In genomic region chr8:94600478-94600877, GRCm38 (mm10) we compare ENCODE assay signal across 8 mouse cellular contexts. TPM values are rescaled to one million over a fixed set of nuclear protein-coding genes. Genes with fewer than 3 reads are reported as not detected.
DNase-seq lines count a peak whose midpoint lies in the region; ATAC-seq and TF ChIP-seq lines count a peak whose summit lies in the region.

No protein-coding gene starts in this region.

- H3K4me1 ChIP-seq in cerebellum, adult 2 months (ENCODE audit: control insufficient read depth, insufficient read depth, low read length) = peaks cover 3% of the 10 kb centered on the region; the same call in 1 of the 2 replicates
- H3K4me1 ChIP-seq in neural tube, embryonic 11.5 days (ENCODE audit: control insufficient read depth, insufficient read depth, low read length) = peaks cover 7% of the 10 kb centered on the region; the same call in 1 of the 2 replicates
- H3K4me1 ChIP-seq in limb, embryonic 12.5 days (replicated peaks) = peaks cover 22% of the 10 kb centered on the region
- peaks cover 14% of the 10 kb centered on the region for H3K4me1 ChIP-seq in stomach, embryonic 14.5 days (ENCODE audit: control insufficient read depth, insufficient read depth, low read length)

- 18% methylated on average over 5 of the region's 5 CpGs for WGBS in cerebellum, adult 2 months
- WGBS in neural tube, embryonic 11.5 days = 22% methylated on average over 5 of the region's 5 CpGs
- 16% methylated on average over 5 of the region's 5 CpGs for WGBS in limb, embryonic 12.5 days
- 19% methylated on average over 5 of the region's 5 CpGs for WGBS in stomach, embryonic 14.5 days

- no peak for TF ChIP-seq CTCF in cerebellum, adult 2 months (IDR thresholded peaks at IDR 0.05; ENCODE audit: borderline replicate concordance, insufficient read depth, low read depth, low read length)

- H3K36me3 ChIP-seq in neural tube, embryonic 11.5 days (ENCODE audit: control insufficient read depth, insufficient read depth, low read length) = no peaks in the 10 kb centered on the region
- H3K36me3 ChIP-seq in limb, embryonic 12.5 days = no peaks in the 10 kb centered on the region
- H3K36me3 ChIP-seq in stomach, embryonic 14.5 days (ENCODE audit: control insufficient read depth, insufficient read depth, low read length) = no peaks in the 10 kb centered on the region

- no peak for ATAC-seq in neural tube, embryonic 11.5 days (ENCODE audit: insufficient read depth, low FRiP score, low TSS enrichment)
- no peak for ATAC-seq in limb, embryonic 12.5 days (ENCODE audit: insufficient number of reproducible peaks, insufficient read depth, low FRiP score, low TSS enrichment, low read depth)
- no peak for ATAC-seq in stomach, embryonic 14.5 days (ENCODE audit: insufficient number of reproducible peaks, insufficient read depth, low FRiP score, low read depth)

- TF ChIP-seq POLR2A in cerebellum, adult 2 months (IDR thresholded peaks at IDR 0.05; ENCODE audit: borderline replicate concordance, insufficient read depth, low read length) = no peak

- H3K9me3 ChIP-seq in neural tube, embryonic 11.5 days (ENCODE audit: control insufficient read depth, low read length) = no peaks in the 10 kb centered on the region
- H3K9me3 ChIP-seq in limb, embryonic 12.5 days = no peaks in the 10 kb centered on the region
- no peaks in the 10 kb centered on the region for H3K9me3 ChIP-seq in stomach, embryonic 14.5 days (ENCODE audit: control insufficient read depth, low read depth, low read length)

- H3K27ac ChIP-seq in cerebellum, adult 2 months (ENCODE audit: insufficient read depth, low read length) = peak overlapping the region; percentile 57; the same call in 1 of the 2 replicates
- H3K27ac ChIP-seq in neural tube, embryonic 11.5 days (ENCODE audit: low read depth, low read length) = no peak overlapping the region
- H3K27ac ChIP-seq in limb, embryonic 12.5 days = 0 out of 2 replicates have a peak overlapping the region, but pooled peaks have one; percentile 84
- no peak overlapping the region; the same call in 1 of the 2 replicates for H3K27ac ChIP-seq in stomach, embryonic 14.5 days (ENCODE audit: low read length)

- DNase-seq in cerebellum, adult 2 months = no peak
- no peak for DNase-seq in cerebellum, adult 18-20 months
- no peak for DNase-seq in neural tube, embryonic 11.5 days (ENCODE audit: low spot score)
- DNase-seq in neural tube, embryonic 10.5 days (ENCODE audit: extremely low spot score, low spot score) = no peak
- DNase-seq in layer of hippocampus, postnatal 25 days (ENCODE audit: extremely low spot score in 1 of 2, low spot score in 1 of 2) = no peak
- DNase-seq in right cerebral cortex, postnatal 4 days = no peak

- H3K4me2 ChIP-seq in neural tube, embryonic 11.5 days (ENCODE audit: low read depth) = peak overlapping the region; percentile 56
- peak overlapping the region; percentile 95 for H3K4me2 ChIP-seq in limb, embryonic 12.5 days
- H3K4me2 ChIP-seq in stomach, embryonic 14.5 days (replicated peaks; ENCODE audit: low read depth, low read length) = peak overlapping the region; percentile 91

- peak overlapping the region; percentile 71 for H3K4me3 ChIP-seq in cerebellum, adult 2 months (replicated peaks; ENCODE audit: insufficient read depth, low read depth, low read length)
- peak overlapping the region; percentile 66 for H3K4me3 ChIP-seq in neural tube, embryonic 11.5 days (ENCODE audit: low read depth, low read length)
- peak overlapping the region; percentile 99 for H3K4me3 ChIP-seq in limb, embryonic 12.5 days (replicated peaks)
- peak overlapping the region; percentile 95 for H3K4me3 ChIP-seq in stomach, embryonic 14.5 days (ENCODE audit: low read depth, low read length)

- H3K9ac ChIP-seq in neural tube, embryonic 11.5 days (ENCODE audit: low read length) = peak overlapping the region; percentile 81
- peak overlapping the region; percentile 81 for H3K9ac ChIP-seq in limb, embryonic 12.5 days (replicated peaks)
- peak overlapping the region; percentile 86 for H3K9ac ChIP-seq in stomach, embryonic 14.5 days (replicated peaks; ENCODE audit: low read depth, low read length)

- no peaks in the 10 kb centered on the region for H3K27me3 ChIP-seq in cerebellum, adult 2 months (ENCODE audit: control insufficient read depth, insufficient read depth, low read length)
- H3K27me3 ChIP-seq in neural tube, embryonic 11.5 days (ENCODE audit: control insufficient read depth, insufficient read depth, low read length) = no peaks in the 10 kb centered on the region
- H3K27me3 ChIP-seq in limb, embryonic 12.5 days = no peaks in the 10 kb centered on the region
- no peaks in the 10 kb centered on the region for H3K27me3 ChIP-seq in stomach, embryonic 14.5 days (ENCODE audit: control insufficient read depth, insufficient read depth, low read length)

RNA-seq across cellular contexts. Expression of gene Rspry1, which starts 1.3 kb away (rescaled TPM):
- 22.0 TPM in 2 replicates for polyA plus RNA-seq in cerebellum, adult 2 months (2012; rRNA removed)
- polyA plus RNA-seq in neural tube, embryonic 11.5 days (2014; fragmentation: Nextera tagmentation; extraction: Ambion mirVana) = 46.3 and 49.8 TPM in 2 replicates
- polyA plus RNA-seq in limb, embryonic 12.5 days (2016; fragmentation: Nextera tagmentation; extraction: Ambion mirVana) = 48.2 and 52.3 TPM in 2 replicates
- 35.2 and 36.5 TPM in 2 replicates for polyA plus RNA-seq in stomach, embryonic 14.5 days (2014; fragmentation: Nextera tagmentation; extraction: Ambion mirVana)
- 10 to 100 TPM; 24.3 to 30.2 TPM for total RNA-seq in layer of hippocampus, postnatal 25 days (2021)

RNA-seq across cellular contexts. Expression of gene Fam192a, which starts 1.3 kb away (rescaled TPM):
- polyA plus RNA-seq in cerebellum, adult 2 months (2012; rRNA removed) = 56.1 and 57.6 TPM in 2 replicates
- polyA plus RNA-seq in neural tube, embryonic 11.5 days (2014; fragmentation: Nextera tagmentation; extraction: Ambion mirVana) = 95.9 and 101 TPM in 2 replicates
- 74.6 and 83.0 TPM in 2 replicates for polyA plus RNA-seq in limb, embryonic 12.5 days (2016; fragmentation: Nextera tagmentation; extraction: Ambion mirVana)
- 57.1 and 72.0 TPM in 2 replicates for polyA plus RNA-seq in stomach, embryonic 14.5 days (2014; fragmentation: Nextera tagmentation; extraction: Ambion mirVana)
- total RNA-seq in layer of hippocampus, postnatal 25 days (2021) = 10 to 100 TPM; 40.5 to 42.0 TPM

Comparison
In these comparisons a context has a peak if more than half of its experiments do, and no peak if none do; other contexts are left out.
1. H3K27ac ChIP-seq: peak in cerebellum, adult 2 months (single experiment) and limb, embryonic 12.5 days (single experiment); none in neural tube, embryonic 11.5 days (single experiment) and stomach, embryonic 14.5 days (single experiment).
2. Peak in every context shown above with its lines, with median percentiles within 50 percentile points of each other: H3K4me3 ChIP-seq, H3K4me2 ChIP-seq and H3K9ac ChIP-seq.